Mouse (Mus musculus) testis, adult 2 months (tissue): ENCODE results near the gene Igfbp4.

Experiments used
- CTCF ChIP-seq: fragments of 200-500 bp; IDR thresholded peaks from 2 replicates; pipeline ENCODE4 v1.5.1; 2012; ENCODE audit warnings: low read depth, mild to moderate bottlenecking, inconsistent platforms, low read length, moderate library complexity; ENCODE audit not compliant: control insufficient read depth, insufficient read depth, insufficient replicate concordance
- POLR2A ChIP-seq: fragments of 200-500 bp; IDR thresholded peaks from 2 replicates; pipeline ENCODE4 v1.6.1; 2012; ENCODE audit warnings: low read depth, mild to moderate bottlenecking, inconsistent platforms, low read length, moderate library complexity; ENCODE audit not compliant: control insufficient read depth

GRCm38 (mm10) chr11:99026899-99027440 lies 14.1 kb upstream of the Igfbp4 start:
- TF ChIP-seq CTCF (no peak), POLR2A (no peak)
